Mouse (Mus musculus) hindbrain, embryonic 16.5 days (tissue): ENCODE data around the gene Msmp. TPM values are rescaled to one million over a fixed set of nuclear protein-coding genes. Genes with fewer than 3 reads are reported as not detected.

ENCODE experiments used
- ATAC-seq: fragments of 200-750 bp; cut with Nextera tagmentation; 2 replicates; pipeline ENCODE4 v1.8.0; 2017; ENCODE audit warnings: moderate TSS enrichment, moderate library complexity
- H3K27ac ChIP-seq: fragments of 300-500 bp; sonication (generic); 2 replicates; pipeline ENCODE4 v1.5.1; 2014; ENCODE audit warnings: low read depth, mild to moderate bottlenecking, control low read depth, low read length, moderate library complexity
- H3K27me3 ChIP-seq: fragments of 300-500 bp; sonication (generic); replicated peaks from 2 replicates; pipeline ENCODE4 v1.6.1; 2014; ENCODE audit warnings: low read length; ENCODE audit not compliant: control insufficient read depth, insufficient read depth
- H3K36me3 ChIP-seq: fragments of 300-500 bp; sonication (generic); 2 replicates; pipeline ENCODE4 v1.6.1; 2014; ENCODE audit warnings: mild to moderate bottlenecking, low read length, moderate library complexity, mixed read lengths; ENCODE audit not compliant: control insufficient read depth, insufficient read depth
- H3K4me1 ChIP-seq: fragments of 300-500 bp; sonication (generic); 2 replicates; pipeline ENCODE4 v1.6.1; 2014; ENCODE audit warnings: low read depth, low read length; ENCODE audit not compliant: control insufficient read depth, insufficient read depth
- H3K4me2 ChIP-seq: fragments of 300-500 bp; sonication (generic); 2 replicates; pipeline ENCODE4 v1.6.1; 2014; ENCODE audit warnings: mild to moderate bottlenecking, low read length, control low read depth, moderate library complexity
- H3K4me3 ChIP-seq: fragments of 300-500 bp; sonication (generic); 2 replicates; pipeline ENCODE4 v1.5.1; 2014; ENCODE audit warnings: mild to moderate bottlenecking, low read length, control low read depth, moderate library complexity
- H3K9ac ChIP-seq: fragments of 300-500 bp; sonication (generic); 2 replicates; pipeline ENCODE4 v1.6.1; 2014; ENCODE audit warnings: low read depth, mild to moderate bottlenecking, control low read depth, low read length, moderate library complexity
- H3K9me3 ChIP-seq: fragments of 300-500 bp; sonication (generic); 2 replicates; pipeline ENCODE4 v1.6.1; 2014; ENCODE audit warnings: mild to moderate bottlenecking, low read length, moderate library complexity; ENCODE audit not compliant: control insufficient read depth
- WGBS: fragments of 180-500 bp; shearing (Covaris S2); extraction: QIAGEN DNeasy Blood & Tissue Kit; methylation state at CpG from one replicate; pipeline ENCODE4 v1.1.7; 2014; 5-methylcytosine and 5-hydroxymethylcytosine counted together
- polyA plus RNA-seq: library from polyadenylated mRNA; unstranded; fragments of >200 nt; fragmentation: Nextera tagmentation; extraction: Ambion mirVana; gene quantifications from 2 replicates; pipeline ENCODE4 v1.2.1, GENCODE M21; 2015

Gene Msmp
- 0.71 and 0.94 TPM in 2 replicates for polyA plus RNA-seq

DNA sequence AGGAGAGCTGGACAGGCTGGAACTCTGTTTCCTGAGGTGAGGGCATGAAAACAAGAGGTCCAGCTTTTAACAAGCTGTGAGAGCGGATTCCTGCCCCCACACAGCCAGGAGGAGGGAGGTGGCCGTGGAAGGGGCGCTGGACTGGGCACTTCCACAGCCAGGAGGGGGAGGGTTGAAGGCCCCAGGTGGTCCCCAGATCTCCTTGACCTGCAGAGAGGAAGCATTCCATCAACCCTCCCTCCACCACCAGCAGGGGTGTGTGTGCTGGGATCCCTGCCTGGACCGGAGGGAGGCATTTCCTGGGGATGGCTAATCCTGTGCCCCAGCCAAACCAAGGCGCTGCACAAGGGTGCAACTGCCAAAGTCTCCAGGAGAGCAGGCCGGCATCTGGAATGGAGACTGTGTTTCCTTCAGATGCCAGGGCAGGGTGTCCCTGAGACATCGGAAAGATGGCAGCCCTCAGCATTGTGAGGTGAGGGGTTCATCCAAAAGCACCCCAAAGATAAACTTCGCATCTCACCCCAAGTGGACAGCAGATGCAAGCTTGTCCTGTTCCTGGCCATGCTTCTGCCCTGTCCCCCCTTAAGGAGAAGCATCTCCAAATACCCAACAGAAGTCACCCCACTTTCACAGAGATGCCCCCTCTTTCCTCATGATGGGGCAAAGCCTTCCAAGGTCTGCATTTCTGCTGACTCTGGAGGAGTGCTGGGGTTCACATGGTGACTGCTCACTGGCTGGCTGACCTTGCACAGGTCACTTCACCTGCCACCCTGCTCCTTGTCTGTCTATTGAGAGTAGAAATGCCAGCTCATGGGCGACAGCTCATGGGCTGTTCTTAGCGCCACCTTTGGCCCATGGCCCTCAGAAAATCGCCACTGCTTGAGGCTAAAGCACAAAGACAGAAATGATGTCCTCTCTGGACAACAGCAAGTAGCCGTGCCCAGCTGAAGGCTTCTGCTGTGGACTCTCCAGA is at the start of gene Msmp:
Msmp (minus strand) TSS at position 51 of the 973 bp plus-strand sequence.
- H3K9ac ChIP-seq: no peak within 1 kb of the TSS
- H3K4me2 ChIP-seq: no peak within 1 kb of the TSS
- no peaks in the 10 kb centered on the region for H3K27me3 ChIP-seq
- no peak within 1 kb of the TSS for H3K4me3 ChIP-seq
- peaks cover 28% of the 10 kb centered on the region for H3K36me3 ChIP-seq
- peaks cover 3% of the 10 kb centered on the region for H3K4me1 ChIP-seq
- H3K9me3 ChIP-seq: no peaks in the 10 kb centered on the region
- 73% methylated on average over 12 of the region's 12 CpGs for WGBS
- H3K27ac ChIP-seq: no peak within 1 kb of the TSS
- ATAC-seq: no peak

GRCm38 (mm10) chr4:43633736-43634135 is 49.4 kb upstream of the Msmp start:
- Histone ChIP-seq H3K36me3 (no peaks in the 10 kb centered on the region), H3K9me3 (no peaks in the 10 kb centered on the region), H3K27ac (no peak overlapping the region), H3K27me3 (no peaks in the 10 kb centered on the region), H3K4me2 (no peak overlapping the region), H3K4me3 (no peak overlapping the region), H3K9ac (no peak overlapping the region), H3K4me1 (peaks cover 28% of the 10 kb centered on the region)
- ATAC-seq: no peak
- 91% methylated on average over 2 of the region's 2 CpGs for WGBS

GRCm38 (mm10) chr4:43633296-43633695 is 49.0 kb upstream of the Msmp start:
- H3K9me3 ChIP-seq: no peaks in the 10 kb centered on the region
- no peak for ATAC-seq
- H3K36me3 ChIP-seq: no peaks in the 10 kb centered on the region
- H3K4me3 ChIP-seq: no peak overlapping the region
- no peak overlapping the region for H3K9ac ChIP-seq
- peaks cover 28% of the 10 kb centered on the region for H3K4me1 ChIP-seq
- H3K4me2 ChIP-seq: no peak overlapping the region; the same call in 1 of the 2 replicates
- H3K27ac ChIP-seq: no peak overlapping the region
- no peaks in the 10 kb centered on the region for H3K27me3 ChIP-seq
- 74% methylated on average over 8 of the region's 8 CpGs for WGBS

DNA sequence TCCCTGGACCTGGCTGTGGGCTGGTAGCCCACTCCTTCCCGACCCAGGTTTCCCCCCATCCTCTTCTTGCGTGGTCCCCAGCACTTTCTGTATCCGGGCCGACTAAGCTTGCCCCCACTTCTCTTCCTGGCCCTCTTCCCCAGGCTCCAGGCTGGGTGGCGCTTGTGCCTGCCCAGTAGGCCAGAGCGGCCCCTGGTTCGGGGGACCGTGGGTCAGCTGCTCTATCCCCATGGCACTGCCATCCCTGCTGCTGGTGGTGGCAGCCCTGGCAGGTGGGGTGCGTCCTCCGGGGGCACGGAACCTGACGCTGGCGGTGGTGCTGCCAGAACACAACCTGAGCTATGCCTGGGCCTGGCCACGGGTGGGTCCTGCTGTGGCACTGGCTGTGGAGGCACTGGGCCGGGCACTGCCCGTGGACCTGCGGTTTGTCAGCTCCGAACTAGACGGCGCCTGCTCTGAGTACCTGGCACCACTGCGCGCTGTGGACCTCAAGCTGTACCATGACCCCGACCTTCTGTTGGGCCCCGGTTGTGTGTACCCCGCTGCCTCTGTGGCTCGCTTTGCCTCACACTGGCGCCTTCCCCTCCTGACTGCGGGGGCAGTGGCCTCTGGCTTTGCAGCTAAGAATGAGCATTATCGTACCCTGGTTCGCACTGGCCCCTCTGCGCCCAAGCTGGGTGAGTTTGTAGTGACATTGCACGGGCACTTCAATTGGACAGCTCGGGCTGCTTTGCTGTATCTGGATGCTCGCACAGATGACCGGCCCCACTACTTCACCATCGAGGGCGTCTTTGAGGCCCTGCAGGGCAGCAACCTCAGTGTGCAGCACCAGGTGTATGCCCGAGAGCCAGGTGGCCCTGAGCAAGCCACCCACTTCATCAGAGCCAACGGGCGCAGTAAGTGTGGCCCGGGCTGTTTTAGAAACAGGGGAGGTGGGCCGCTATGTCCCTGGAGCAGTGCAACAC is 47.9 kb upstream of the Msmp start:
- Histone ChIP-seq H3K4me1 (peaks cover 28% of the 10 kb centered on the region), H3K27me3 (no peaks in the 10 kb centered on the region), H3K9me3 (no peaks in the 10 kb centered on the region), H3K36me3 (no peaks in the 10 kb centered on the region), H3K4me3 (peak overlapping the region; percentile 64), H3K4me2 (peak overlapping the region; percentile 92), H3K9ac (peak overlapping the region; percentile 92), H3K27ac (peak overlapping the region; percentile 82)
- peak; percentile 15; the same call in 1 of the 2 replicates for ATAC-seq
- WGBS: 38% methylated on average over 41 of the region's 42 CpGs

DNA sequence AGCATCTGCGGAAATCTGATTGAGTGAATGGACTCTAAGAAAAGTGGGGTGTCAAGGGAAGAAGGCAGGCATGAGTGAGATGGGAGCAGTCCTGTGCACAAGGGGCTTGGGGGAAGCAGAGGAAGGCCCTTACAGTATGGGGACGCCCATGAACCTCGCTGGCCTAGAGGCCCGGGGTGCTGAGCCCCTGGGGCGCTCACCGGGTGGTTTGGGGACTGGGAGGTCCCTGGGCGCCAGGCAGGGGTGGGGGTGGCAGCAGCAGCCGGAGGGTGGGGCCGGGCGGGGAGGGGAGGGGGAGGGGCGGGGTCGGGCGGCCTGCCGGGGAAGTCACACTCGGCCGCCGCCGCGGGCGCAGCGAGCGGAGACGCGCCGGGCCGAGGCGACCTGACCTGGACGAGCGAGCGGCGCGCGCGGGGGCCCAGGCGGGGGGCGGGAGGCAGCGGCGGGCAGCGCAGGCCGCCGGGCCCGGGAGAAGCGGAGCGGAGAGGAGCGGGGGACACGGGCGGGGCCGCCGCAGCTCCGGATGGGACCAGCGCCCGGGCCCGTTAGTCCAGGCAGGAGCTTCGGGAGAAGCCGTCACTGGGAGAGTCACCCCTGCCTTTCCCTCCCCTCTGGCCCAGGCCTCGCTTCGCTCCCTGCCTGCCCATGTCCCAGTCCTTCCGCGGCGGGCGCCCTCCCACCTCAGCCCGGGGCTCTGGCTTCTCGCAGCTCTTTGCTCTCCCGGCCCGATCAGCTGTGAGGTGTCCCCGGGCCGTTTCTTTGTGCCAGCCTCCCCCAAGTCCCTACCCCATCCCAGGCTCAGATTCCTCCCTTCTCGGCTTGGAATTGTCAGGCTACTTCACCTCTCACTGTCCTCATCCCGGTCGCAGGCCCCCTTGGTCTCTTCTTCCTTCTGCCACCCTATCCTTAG is 47.0 kb upstream of the Msmp start, which contains the start of gene Npr2:
Npr2 (plus strand) TSS at position 890 of the 910 bp plus-strand sequence.
- H3K36me3 ChIP-seq: no peaks in the 10 kb centered on the region
- ATAC-seq: peak; percentile 63
- H3K27ac ChIP-seq: peak within 1 kb of the TSS; percentile 82
- no peaks in the 10 kb centered on the region for H3K9me3 ChIP-seq
- peak within 1 kb of the TSS; percentile 92 for H3K9ac ChIP-seq
- 2% methylated on average over 20 of the region's 70 CpGs for WGBS
- peak within 1 kb of the TSS; percentile 64 for H3K4me3 ChIP-seq
- H3K4me1 ChIP-seq: peaks cover 28% of the 10 kb centered on the region
- peak within 1 kb of the TSS; percentile 92 for H3K4me2 ChIP-seq
- no peaks in the 10 kb centered on the region for H3K27me3 ChIP-seq

DNA sequence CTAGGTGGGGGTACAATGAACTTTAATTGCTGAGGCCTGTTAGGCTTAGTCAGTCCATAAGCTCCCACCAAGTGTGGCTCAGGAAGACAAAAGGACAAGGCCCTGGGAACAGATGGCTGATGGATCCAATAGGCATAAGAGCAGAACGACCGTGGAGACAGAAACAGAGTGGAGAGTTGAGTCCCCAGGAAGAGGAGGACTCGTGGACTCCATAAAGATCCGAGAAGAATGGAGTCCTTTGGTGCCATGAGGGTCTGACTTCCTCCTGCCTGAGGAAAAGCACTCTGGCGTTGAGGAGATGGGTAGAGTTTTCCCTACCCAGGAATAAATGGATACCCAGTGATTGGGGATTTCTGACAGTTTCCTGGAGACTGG is 46.4 kb upstream of the Msmp start:
- Histone ChIP-seq H3K4me3 (peak overlapping the region; percentile 64), H3K36me3 (no peaks in the 10 kb centered on the region), H3K4me2 (peak overlapping the region; percentile 92), H3K9ac (peak overlapping the region; percentile 92; the same call in 1 of the 2 replicates), H3K27me3 (no peaks in the 10 kb centered on the region), H3K27ac (peak overlapping the region; percentile 82), H3K4me1 (peaks cover 28% of the 10 kb centered on the region), H3K9me3 (no peaks in the 10 kb centered on the region)
- peak; percentile 2; the same call in 1 of the 2 replicates for ATAC-seq
- WGBS: 12% methylated on average over 5 of the region's 5 CpGs

- Histone ChIP-seq H3K27ac (peak overlapping the region; percentile 82), H3K4me3 (no peak overlapping the region), H3K9me3 (no peaks in the 10 kb centered on the region; the same call in 1 of the 2 replicates), H3K27me3 (no peaks in the 10 kb centered on the region), H3K4me2 (peak overlapping the region; percentile 44), H3K4me1 (peaks cover 28% of the 10 kb centered on the region), H3K36me3 (no peaks in the 10 kb centered on the region), H3K9ac (0 out of 2 replicates have a peak overlapping the region, but pooled peaks have one; percentile 33)
- peak; percentile 72 for ATAC-seq
- WGBS: 3% methylated on average over 5 of the region's 5 CpGs
Measured at GRCm38 (mm10) chr4:43630030-43630581, 45.8 kb upstream of the Msmp start.
